Mouse (Mus musculus) intestine, embryonic 14.5 days (tissue): ENCODE data around the gene Abca8a. TPM values are rescaled to one million over a fixed set of nuclear protein-coding genes. Genes with fewer than 3 reads are reported as not detected.

Source experiments
- ATAC-seq: fragments of 200-750 bp; cut with Nextera tagmentation; replicated peaks from 2 replicates; pipeline ENCODE4 v1.8.0; 2017; ENCODE audit warnings: low read depth, moderate number of reproducible peaks, moderate TSS enrichment, moderate library complexity; ENCODE audit not compliant: low FRiP score, low TSS enrichment
- DNase-seq: peaks from one replicate; pipeline ENCODE4 v3.0.0-alpha.2; 2018; ENCODE audit warnings: low spot score
- H3K27ac ChIP-seq: fragments of 300-500 bp; sonication (generic); 2 replicates; pipeline ENCODE4 v1.5.1; 2014; ENCODE audit warnings: low read depth, mild to moderate bottlenecking, control low read depth
- H3K27me3 ChIP-seq: fragments of 300-500 bp; sonication (generic); replicated peaks from 2 replicates; pipeline ENCODE4 v1.6.1; 2014; ENCODE audit warnings: low read length, control low read depth; ENCODE audit not compliant: control insufficient read depth, insufficient read depth
- H3K36me3 ChIP-seq: fragments of 300-500 bp; sonication (generic); 2 replicates; pipeline ENCODE4 v1.6.1; 2014; ENCODE audit warnings: low read length, control low read depth; ENCODE audit not compliant: control insufficient read depth, insufficient read depth
- H3K4me1 ChIP-seq: fragments of 300-500 bp; sonication (generic); replicated peaks from 2 replicates; pipeline ENCODE4 v1.6.1; 2014; ENCODE audit warnings: low read length, control low read depth, mixed read lengths; ENCODE audit not compliant: control insufficient read depth, insufficient read depth
- H3K4me2 ChIP-seq: fragments of 300-500 bp; sonication (generic); 2 replicates; pipeline ENCODE4 v1.6.1; 2014; ENCODE audit warnings: low read length
- H3K4me3 ChIP-seq: fragments of 300-500 bp; sonication (generic); 2 replicates; pipeline ENCODE4 v1.5.1; 2014; ENCODE audit warnings: low read depth, low read length, control low read depth, mixed read lengths
- H3K9ac ChIP-seq: fragments of 300-500 bp; sonication (generic); 2 replicates; pipeline ENCODE4 v1.6.1; 2014; ENCODE audit warnings: mild to moderate bottlenecking, low read length
- H3K9me3 ChIP-seq: fragments of 300-500 bp; sonication (generic); 2 replicates; pipeline ENCODE4 v1.6.1; 2016; ENCODE audit warnings: low read length, control low read depth; ENCODE audit not compliant: control insufficient read depth
- WGBS: fragments of 180-500 bp; shearing (Covaris S2); extraction: QIAGEN DNeasy Blood & Tissue Kit; methylation state at CpG from one replicate; pipeline ENCODE4 v1.1.7; 2014; 5-methylcytosine and 5-hydroxymethylcytosine counted together
- polyA plus RNA-seq: library from polyadenylated mRNA; unstranded; fragments of >200 nt; fragmentation: Nextera tagmentation; extraction: Ambion mirVana; gene quantifications from 2 replicates; pipeline ENCODE4 v1.2.1, GENCODE M21; 2014

Abca8a gene
- polyA plus RNA-seq, 1 experiment from 2014 or later, result 0.14 TPM

DNA sequence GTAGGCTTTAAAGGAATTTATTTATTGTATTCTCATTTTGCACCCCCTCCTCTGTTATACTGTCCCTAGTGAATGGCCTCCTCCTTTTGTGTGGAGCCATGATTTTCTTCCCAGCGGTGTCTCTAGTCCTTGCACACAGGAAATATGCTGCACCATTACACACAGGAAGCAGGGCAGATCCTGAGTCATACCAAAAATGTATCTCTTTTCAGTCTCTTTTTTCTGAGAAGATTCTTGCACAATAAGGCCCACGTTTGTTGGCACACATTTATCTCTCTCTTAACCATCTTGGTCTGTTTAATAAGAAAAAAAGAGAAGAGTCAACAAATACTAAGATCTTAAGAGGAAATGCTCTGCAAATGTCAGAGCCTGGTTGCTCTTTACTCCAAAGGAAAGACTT is 4.5 kb downstream of the Abca8a start:
- DNase-seq, result no peak
- H3K36me3 ChIP-seq, result no peaks in the 10 kb centered on the region
- WGBS, result 56% methylated on average over 2 of the region's 2 CpGs
- H3K9ac ChIP-seq, result no peak overlapping the region
- no peaks in the 10 kb centered on the region for H3K4me1 ChIP-seq
- H3K4me3 ChIP-seq, result no peak overlapping the region
- no peaks in the 10 kb centered on the region for H3K9me3 ChIP-seq
- no peak for ATAC-seq
- no peak overlapping the region for H3K4me2 ChIP-seq
- no peak overlapping the region for H3K27ac ChIP-seq
- H3K27me3 ChIP-seq, result no peaks in the 10 kb centered on the region

- H3K9ac ChIP-seq, result no peak overlapping the region
- no peak overlapping the region for H3K4me3 ChIP-seq
- WGBS, result 65% methylated on average over 3 of the region's 3 CpGs
These were observed 23.6 kb downstream of the Abca8a start for GRCm38 (mm10) chr11:110072158-110072557.

DNA sequence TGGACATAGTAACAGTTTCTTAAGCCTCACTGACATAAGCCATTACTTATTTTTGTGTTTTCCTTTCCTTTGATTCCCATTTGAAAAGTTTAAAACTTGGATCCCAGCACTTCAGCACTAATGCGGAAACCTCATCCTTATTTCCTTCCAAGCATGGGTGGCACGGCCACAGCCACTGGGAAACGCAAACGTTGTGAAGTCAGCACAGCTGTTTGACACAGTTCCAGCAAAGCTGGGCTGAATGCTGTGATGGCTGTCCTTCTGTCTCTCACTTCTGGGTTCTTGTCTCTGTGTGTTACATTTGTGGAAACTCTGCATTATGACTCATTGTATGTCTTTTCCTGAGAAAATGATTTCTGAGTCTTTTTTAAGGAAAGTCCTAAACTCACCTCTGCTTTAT is 34.7 kb downstream of the Abca8a start:
- no peak overlapping the region for H3K9ac ChIP-seq
- no peaks in the 10 kb centered on the region for H3K4me1 ChIP-seq
- H3K36me3 ChIP-seq, result no peaks in the 10 kb centered on the region
- no peaks in the 10 kb centered on the region for H3K9me3 ChIP-seq
- WGBS, result 55% methylated on average over 4 of the region's 4 CpGs
- H3K27me3 ChIP-seq, result no peaks in the 10 kb centered on the region
- H3K4me2 ChIP-seq, result no peak overlapping the region
- DNase-seq, result no peak
- ATAC-seq, result no peak
- no peak overlapping the region for H3K27ac ChIP-seq
- H3K4me3 ChIP-seq, result no peak overlapping the region

More at GRCm38 (mm10) chr11:110072158-110072557, 23.6 kb downstream of the Abca8a start:
- Histone ChIP-seq H3K9me3 (no peaks in the 10 kb centered on the region), H3K4me1 (no peaks in the 10 kb centered on the region), H3K27me3 (no peaks in the 10 kb centered on the region), H3K27ac (no peak overlapping the region), H3K4me2 (no peak overlapping the region), H3K36me3 (no peaks in the 10 kb centered on the region)
- ATAC-seq, result no peak
- DNase-seq, result no peak

DNA sequence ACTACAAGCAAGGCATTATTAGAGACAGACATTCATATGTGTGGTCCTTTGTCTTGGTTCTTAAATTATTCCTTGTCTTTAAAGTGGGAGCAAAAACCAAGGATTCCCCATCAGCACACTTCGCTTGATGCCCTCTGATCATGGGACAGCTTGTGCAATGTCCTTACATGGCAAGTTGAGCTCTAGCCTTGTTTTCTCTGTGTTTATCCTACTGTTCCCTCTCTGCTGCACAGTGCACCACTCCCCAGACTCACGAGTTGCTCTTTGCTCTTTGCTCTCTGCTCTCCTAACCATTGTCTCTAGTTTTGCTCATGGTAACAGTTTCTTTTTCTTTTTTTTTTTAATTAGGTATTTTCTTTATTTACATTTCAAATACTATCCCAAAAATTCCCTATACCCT is 35.7 kb downstream of the Abca8a start:
- Histone ChIP-seq H3K27ac (no peak overlapping the region), H3K36me3 (no peaks in the 10 kb centered on the region), H3K4me1 (no peaks in the 10 kb centered on the region), H3K4me2 (no peak overlapping the region), H3K27me3 (no peaks in the 10 kb centered on the region), H3K9me3 (no peaks in the 10 kb centered on the region), H3K9ac (no peak overlapping the region), H3K4me3 (no peak overlapping the region)
- ATAC-seq (no peak), DNase-seq (no peak)
- WGBS, result 63% methylated on average over 2 of the region's 2 CpGs

- H3K9ac ChIP-seq, result no peak overlapping the region
- ATAC-seq, result no peak
- no peak overlapping the region for H3K4me2 ChIP-seq
- no peaks in the 10 kb centered on the region for H3K4me1 ChIP-seq
- H3K36me3 ChIP-seq, result no peaks in the 10 kb centered on the region
- no peaks in the 10 kb centered on the region for H3K27me3 ChIP-seq
- 80% methylated on average over 3 of the region's 3 CpGs for WGBS
- no peak overlapping the region for H3K4me3 ChIP-seq
- no peaks in the 10 kb centered on the region for H3K9me3 ChIP-seq
- no peak overlapping the region for H3K27ac ChIP-seq
- no peak for DNase-seq
These were observed 42.1 kb downstream of the Abca8a start for GRCm38 (mm10) chr11:110053681-110054080.

- no peak overlapping the region for H3K4me3 ChIP-seq
- no peak overlapping the region for H3K9ac ChIP-seq
- no peak for ATAC-seq
- no peak overlapping the region for H3K27ac ChIP-seq
- H3K4me1 ChIP-seq, result no peaks in the 10 kb centered on the region
- WGBS, result 90% methylated on average over 2 of the region's 2 CpGs
- H3K4me2 ChIP-seq, result no peak overlapping the region
- no peaks in the 10 kb centered on the region for H3K36me3 ChIP-seq
- H3K9me3 ChIP-seq, result no peaks in the 10 kb centered on the region
- no peak for DNase-seq
- no peaks in the 10 kb centered on the region for H3K27me3 ChIP-seq
These were observed 58.0 kb downstream of the Abca8a start for GRCm38 (mm10) chr11:110037795-110038194.

DNA sequence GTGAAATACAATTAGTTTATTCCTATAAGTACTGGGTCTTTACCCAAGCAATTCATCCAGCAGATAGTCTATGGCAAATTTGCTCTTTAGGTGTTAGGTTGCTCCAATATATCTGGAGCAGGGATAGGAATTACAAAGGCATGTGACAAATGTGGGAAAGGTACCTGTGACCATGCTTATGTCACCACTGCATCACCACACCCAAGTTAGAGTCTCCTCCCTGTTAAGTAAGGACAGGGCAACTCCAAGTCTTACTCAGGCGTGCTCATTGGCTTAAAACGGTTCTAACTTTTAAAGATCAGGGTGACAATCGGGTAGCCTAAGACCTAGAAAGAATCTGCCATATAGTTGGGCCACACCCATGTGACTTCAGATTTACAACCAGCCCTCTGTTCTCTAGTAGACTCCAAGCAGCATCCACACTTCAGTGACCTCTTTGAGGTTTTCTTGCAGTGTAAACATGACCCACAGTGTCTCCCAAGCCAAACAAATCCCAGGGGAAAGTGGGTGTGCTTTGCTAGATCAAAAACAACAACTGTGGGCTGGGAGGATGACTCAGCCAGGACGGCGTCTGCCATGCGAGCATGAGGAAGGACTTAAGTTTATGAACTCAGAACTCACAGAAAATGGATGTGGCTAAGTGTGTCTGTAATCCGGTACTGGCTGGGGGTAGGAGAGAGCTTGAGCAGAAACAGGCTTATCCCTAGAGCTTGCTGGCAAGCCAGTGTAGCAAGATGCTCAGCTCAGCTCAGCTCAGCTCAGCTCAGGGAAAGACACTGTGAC is 66.7 kb downstream of the Abca8a start:
- H3K9me3 ChIP-seq, result no peaks in the 10 kb centered on the region
- no peaks in the 10 kb centered on the region for H3K27me3 ChIP-seq
- no peaks in the 10 kb centered on the region for H3K36me3 ChIP-seq
- H3K4me2 ChIP-seq, result no peak overlapping the region
- ATAC-seq (no peak), DNase-seq (peak; percentile 53)
- H3K4me1 ChIP-seq, result no peaks in the 10 kb centered on the region; the same call in 1 of the 2 replicates
- H3K27ac ChIP-seq, result no peak overlapping the region
- no peak overlapping the region for H3K4me3 ChIP-seq
- H3K9ac ChIP-seq, result no peak overlapping the region
- WGBS, result 29% methylated on average over 7 of the region's 7 CpGs

DNA sequence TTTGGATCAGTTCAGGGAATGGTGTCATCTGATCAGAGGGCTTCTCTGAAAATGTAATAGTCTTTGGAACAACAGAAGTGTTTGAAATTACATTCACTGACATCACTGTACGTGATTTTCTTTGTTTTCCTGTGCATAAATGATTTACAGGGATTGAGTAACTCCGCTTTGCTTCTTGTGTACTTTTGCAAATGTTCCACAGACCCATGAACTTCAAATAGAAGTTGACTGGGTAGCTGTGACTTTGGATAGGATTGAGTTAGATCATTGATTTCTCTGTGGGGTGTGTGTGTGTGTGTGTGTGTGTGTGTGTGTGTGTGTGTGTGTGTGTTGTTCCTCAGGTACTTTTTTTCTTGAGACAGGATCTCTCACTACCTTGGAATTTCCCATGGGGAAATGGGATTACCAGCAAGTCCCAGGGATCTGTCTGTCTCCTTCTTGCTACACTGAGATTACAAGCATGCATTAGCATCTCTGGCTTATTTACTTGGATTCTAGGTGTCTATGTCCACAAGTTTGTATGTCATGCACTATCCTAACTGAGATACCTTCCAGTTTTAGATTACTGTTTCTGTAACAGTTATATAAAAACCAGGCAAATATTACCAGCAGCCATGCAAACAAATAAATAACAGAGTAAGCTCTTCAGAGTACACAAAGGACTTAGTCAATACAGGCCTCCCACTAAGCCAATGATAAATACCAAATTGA is 84.8 kb downstream of the Abca8a start:
- H3K27ac ChIP-seq, result no peak overlapping the region
- H3K4me2 ChIP-seq, result no peak overlapping the region
- H3K36me3 ChIP-seq, result no peaks in the 10 kb centered on the region
- no peaks in the 10 kb centered on the region for H3K27me3 ChIP-seq
- ATAC-seq (no peak), DNase-seq (no peak)
- no peak overlapping the region for H3K9ac ChIP-seq
- H3K9me3 ChIP-seq, result no peaks in the 10 kb centered on the region
- no peaks in the 10 kb centered on the region for H3K4me1 ChIP-seq
- H3K4me3 ChIP-seq, result no peak overlapping the region
- WGBS, result 83% methylated on average over 2 of the region's 2 CpGs
